Mouse (Mus musculus) heart, postnatal 4 days (tissue): ENCODE results near the gene Syt3. TPM values are rescaled to one million over a fixed set of nuclear protein-coding genes. Genes with fewer than 3 reads are reported as not detected.

Experiments used
- DNase-seq: peaks from one replicate; pipeline ENCODE4 v3.0.0; 2021
- total RNA-seq, 2 experiments: library from RNA; stranded (reverse); gene quantifications; 2 replicates each; pipeline ENCODE4 v1.2.3; 2021

Gene Syt3
- total RNA-seq, 2 experiments from 2014 or later = 0.88 to 1.4 TPM

- peak; percentile 34 for DNase-seq
Observed at GRCm38 (mm10) chr7:44446070-44446855, 62.4 kb downstream of the Syt3 start.

Other genes starting within 250 kb of the Syt3 start
- gene Klk1b16, start 247.3 kb upstream of the Syt3 start, total RNA-seq = not detected
- gene Klk1b24, start 195.9 kb upstream of the Syt3 start, total RNA-seq = not detected
- gene Klk1b3, start 185.9 kb upstream of the Syt3 start, total RNA-seq = not detected
- gene Klk1b4, start 176.7 kb upstream of the Syt3 start, total RNA-seq = not detected
- not detected for gene Klk1b5, start 168.2 kb upstream of the Syt3 start, total RNA-seq
- gene Klk1, start 158.7 kb upstream of the Syt3 start, total RNA-seq = not detected
- not detected for gene Gm36864, start 147.9 kb upstream of the Syt3 start, total RNA-seq
- under 1 TPM; 0.61 to 0.79 TPM for gene 1700028J19Rik, start 137.4 kb upstream of the Syt3 start, total RNA-seq
- 10 to 100 TPM; 72.0 to 72.7 TPM for gene 2410002F23Rik, start 137.4 kb upstream of the Syt3 start, total RNA-seq
- not detected for gene Acp4, start 126.7 kb upstream of the Syt3 start, total RNA-seq
- not detected for gene Gm15517, start 122.7 kb upstream of the Syt3 start, total RNA-seq
- under 1 TPM; 0.71 to 0.92 TPM for gene Clec11a, start 77.2 kb upstream of the Syt3 start, total RNA-seq
- gene Shank1, start 73.8 kb upstream of the Syt3 start, total RNA-seq = 1 to 10 TPM; 3.5 to 4.6 TPM
- gene 1700008O03Rik, start 1.7 kb downstream of the Syt3 start, total RNA-seq = not detected
- gene Lrrc4b, start 44.9 kb downstream of the Syt3 start, total RNA-seq = 10 to 100 TPM; 50.2 to 51.9 TPM
- 1 to 10 TPM; 2.2 TPM for gene Aspdh, start 81.3 kb downstream of the Syt3 start, total RNA-seq
- gene Josd2, start 83.9 kb downstream of the Syt3 start, total RNA-seq = 10 to 100 TPM; 71.8 to 81.4 TPM
- 10 to 100 TPM; 91.4 to 93.4 TPM for gene Emc10, start 112.4 kb downstream of the Syt3 start, total RNA-seq
- gene Fam71e1, start 112.5 kb downstream of the Syt3 start, total RNA-seq = 1 to 10 TPM; 6.3 to 6.7 TPM
- 10 to 100 TPM; 15.3 to 15.8 TPM for gene Mybpc2, start 140.6 kb downstream of the Syt3 start, total RNA-seq
- under 1 TPM; 0.43 to 0.76 TPM for gene Spib, start 148.0 kb downstream of the Syt3 start, total RNA-seq
- gene Pold1, start 164.7 kb downstream of the Syt3 start, total RNA-seq = 10 to 100 TPM; 42.4 to 46.5 TPM
- gene Nr1h2, start 169.8 kb downstream of the Syt3 start, total RNA-seq = 10 to 100 TPM; 45.5 to 47.2 TPM
- gene Napsa, start 188.3 kb downstream of the Syt3 start, total RNA-seq = under 1 TPM; 0.50 to 0.59 TPM
- gene Kcnc3, start 206.6 kb downstream of the Syt3 start, total RNA-seq = under 1 TPM; 0.38 to 0.43 TPM